Mouse (Mus musculus) T-helper 1 cell (primary cell): ENCODE results near the gene Drc3.

ENCODE experiments used
- in situ Hi-C: fragments of 300-600 bp; cut with MboI, MseI; formaldehyde crosslinking; loops from one replicate; pipeline ENCODE4 v1.15.1; 2025; ENCODE audit warnings: high pct_unique_total_duplicates

The Drc3 gene

GRCm38 (mm10) chr11:60352559-60353411 lies at the start of gene Drc3, which contains the start of gene Tom1l2:
Gene Drc3 (plus strand): TSS chr11:60353329.
Gene Tom1l2 (minus strand): TSS chr11:60352905.
- in situ Hi-C loops = no loop called here

- in situ Hi-C loops = no loop called here
Measured at GRCm38 (mm10) chr11:60303497-60303896, 49.6 kb upstream of the Drc3 start.

GRCm38 (mm10) chr11:60305611-60306010 lies 47.5 kb upstream of the Drc3 start:
- in situ Hi-C loops = no loop called here

DNA sequence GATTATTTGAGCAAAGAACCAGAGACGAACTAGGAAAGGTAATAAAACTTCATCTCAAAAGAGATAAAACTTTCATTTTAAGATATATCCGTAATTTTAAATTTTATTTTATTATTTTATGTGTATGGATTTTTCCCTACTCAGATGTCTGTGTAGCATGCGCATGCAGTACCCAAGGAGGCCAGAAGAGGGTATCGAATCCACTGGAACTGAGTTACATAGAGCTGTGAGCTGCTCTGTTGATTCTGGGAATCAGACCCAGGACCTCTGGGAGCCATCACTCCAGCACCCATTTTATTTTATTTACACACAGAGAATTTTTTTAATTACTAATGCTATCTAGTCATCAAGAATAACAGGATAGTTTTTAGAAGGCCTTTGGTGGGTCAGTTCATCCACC lies 46.3 kb upstream of the Drc3 start:
- in situ Hi-C loops = no loop called here

- in situ Hi-C loops = no loop called here
Measured at GRCm38 (mm10) chr11:60307375-60307825, 45.7 kb upstream of the Drc3 start.

GRCm38 (mm10) chr11:60308061-60308460 lies 45.1 kb upstream of the Drc3 start:
- in situ Hi-C loops = no loop called here

- in situ Hi-C loops = no loop called here
Measured at GRCm38 (mm10) chr11:60308506-60309116, 44.5 kb upstream of the Drc3 start.

GRCm38 (mm10) chr11:60309875-60310274 lies 43.3 kb upstream of the Drc3 start:
- in situ Hi-C loops = no loop called here

DNA sequence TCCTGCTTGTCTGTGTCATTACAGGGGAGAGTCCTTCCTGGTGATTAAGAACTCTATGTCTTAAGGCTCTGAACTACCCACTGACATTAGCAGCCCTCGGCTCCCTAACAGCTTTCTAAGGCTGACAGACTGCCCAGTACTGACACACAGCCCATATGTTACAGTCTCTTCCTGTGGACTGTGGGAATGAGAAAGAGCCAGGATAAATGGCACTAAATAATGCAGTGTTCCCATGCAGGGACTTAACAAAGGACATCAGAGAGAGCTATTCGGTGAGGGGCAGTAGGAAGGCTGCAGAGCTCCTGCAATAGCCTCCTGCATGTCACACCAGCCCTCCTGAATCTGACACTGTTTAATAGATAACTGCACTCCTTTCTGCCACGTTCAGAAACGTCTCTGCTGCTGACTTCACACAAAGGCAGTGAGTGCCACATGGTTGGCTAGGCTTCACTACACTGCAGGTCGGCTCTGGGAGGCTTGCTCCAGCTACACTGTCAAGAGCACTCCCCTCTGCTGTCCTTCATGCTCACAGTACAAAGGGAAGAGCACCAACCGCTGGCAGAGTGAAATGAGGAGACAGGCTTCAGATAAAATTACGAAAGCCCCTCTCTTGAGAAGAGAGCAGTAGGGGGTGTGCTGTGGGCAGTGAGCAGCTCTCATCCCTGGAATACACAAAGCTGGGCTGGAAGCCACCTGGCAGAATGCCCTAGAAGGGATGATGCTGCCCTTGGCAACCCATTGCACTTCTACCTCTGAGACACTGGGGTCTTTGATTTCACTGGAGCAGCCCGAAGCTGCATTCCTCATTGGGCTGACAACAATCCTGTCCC lies 41.9 kb upstream of the Drc3 start:
- in situ Hi-C loops = no loop called here

- in situ Hi-C loops = no loop called here
Measured at GRCm38 (mm10) chr11:60316250-60316649, 36.9 kb upstream of the Drc3 start.

DNA sequence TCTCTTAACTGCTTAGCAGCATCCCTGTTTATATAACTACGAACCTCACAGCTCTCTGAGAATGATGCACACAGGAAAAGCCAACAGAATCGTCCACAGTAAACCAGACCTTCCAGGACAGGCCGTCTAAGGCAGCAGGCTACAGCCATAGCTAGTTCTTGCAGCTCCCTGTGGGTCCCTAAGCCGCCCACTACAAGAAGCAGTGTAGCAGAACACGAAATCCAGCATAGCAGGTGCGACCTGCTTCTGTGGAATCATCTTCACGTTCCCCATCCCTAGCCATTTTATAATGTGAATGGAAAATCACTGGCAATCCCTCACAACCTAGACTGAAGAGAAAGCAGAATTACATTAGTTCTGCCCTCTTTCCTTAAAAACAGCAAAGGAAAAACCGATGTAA lies 36.2 kb upstream of the Drc3 start:
- in situ Hi-C loops = no loop called here

- in situ Hi-C loops = no loop called here
Measured at GRCm38 (mm10) chr11:60317376-60318102, 35.6 kb upstream of the Drc3 start.

- in situ Hi-C loops = no loop called here
Measured at GRCm38 (mm10) chr11:60318716-60319115, 34.4 kb upstream of the Drc3 start.

DNA sequence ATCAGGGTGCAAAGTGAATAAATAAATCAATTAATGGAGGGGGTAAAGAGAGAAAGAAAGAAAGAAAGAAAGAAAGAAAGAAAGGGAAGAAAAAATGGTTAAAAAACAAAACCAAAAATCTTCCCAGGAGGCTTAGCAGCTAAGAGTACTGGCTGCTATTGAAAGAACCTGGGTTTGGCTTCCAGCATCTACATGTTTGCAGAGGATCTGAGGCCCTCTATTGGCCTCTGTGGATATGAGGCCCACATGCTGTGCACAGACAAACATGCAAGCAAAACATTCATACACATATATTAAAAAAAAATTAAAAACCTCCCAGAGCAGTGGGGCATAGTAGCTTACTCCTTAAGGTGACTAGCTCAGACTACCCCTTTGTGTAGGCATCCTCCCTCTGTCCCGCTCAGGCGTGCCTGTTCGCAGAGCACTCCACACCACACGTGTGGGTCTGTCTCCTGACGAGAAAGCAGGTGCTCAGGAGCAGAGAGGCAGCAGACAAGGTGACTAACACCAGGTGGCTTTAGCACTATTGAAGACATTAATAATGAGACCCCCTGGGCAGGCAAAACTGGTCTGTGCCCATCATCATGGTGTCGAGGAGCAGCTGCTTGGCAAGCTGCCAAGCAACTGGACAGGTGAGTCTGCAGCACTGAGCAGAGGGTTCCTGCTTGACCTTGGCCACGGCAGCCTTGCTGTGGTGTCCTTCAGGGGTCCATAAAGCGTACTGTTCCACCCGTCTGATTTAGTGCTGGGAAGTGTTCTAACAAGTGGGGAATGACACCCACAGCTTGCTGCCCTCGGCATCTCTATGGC lies 33.7 kb upstream of the Drc3 start:
- in situ Hi-C loops = no loop called here

DNA sequence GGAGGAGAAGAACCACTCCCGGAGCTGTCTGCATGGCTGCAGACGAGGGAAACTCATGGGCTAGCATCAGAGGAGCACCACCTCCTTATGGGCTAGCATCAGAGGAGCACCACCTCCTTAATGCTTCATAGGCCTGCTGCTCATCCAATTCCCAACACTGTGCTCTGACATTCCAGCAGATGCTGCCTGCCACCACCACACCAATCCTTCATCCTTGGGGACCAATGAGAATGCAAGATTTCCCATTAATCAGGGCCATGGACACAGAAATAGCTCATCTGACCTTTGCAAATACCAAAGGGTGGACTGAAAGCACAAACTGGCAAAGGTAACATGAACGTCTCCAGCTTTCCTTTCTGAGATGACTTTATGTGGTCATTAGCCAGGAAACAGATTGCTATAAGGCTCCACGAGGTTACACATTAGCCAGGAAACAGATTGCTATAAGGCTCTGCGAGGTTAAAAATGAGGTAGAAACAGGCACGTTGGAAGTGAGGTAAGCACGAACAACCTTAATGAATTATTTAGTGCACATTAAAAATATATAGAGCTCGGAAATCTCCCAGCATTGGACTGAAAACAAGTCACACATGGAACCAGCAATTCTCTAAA lies 32.6 kb upstream of the Drc3 start:
- in situ Hi-C loops = no loop called here

DNA sequence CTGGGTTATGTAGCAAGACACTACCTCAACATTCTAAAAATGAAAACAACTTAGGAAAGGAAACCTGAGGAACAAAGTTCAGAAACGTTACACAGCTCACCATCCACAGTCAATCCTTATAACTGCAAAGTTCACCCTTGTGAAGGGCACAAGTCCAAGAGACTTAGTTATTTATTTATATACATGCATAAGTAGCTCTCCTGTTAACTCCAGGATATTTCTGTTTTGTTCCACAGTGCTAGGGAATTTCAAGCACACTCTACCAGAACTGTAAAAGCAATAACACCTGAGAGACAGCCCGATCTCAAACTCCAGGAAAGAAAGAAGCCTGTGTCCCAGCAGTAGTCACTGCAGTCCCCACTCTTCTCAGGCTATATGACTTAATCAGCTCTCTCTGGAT lies 31.7 kb upstream of the Drc3 start:
- in situ Hi-C loops = no loop called here

- in situ Hi-C loops = no loop called here
Measured at GRCm38 (mm10) chr11:60323731-60324130, 29.4 kb upstream of the Drc3 start.

GRCm38 (mm10) chr11:60330551-60330950 lies 22.6 kb upstream of the Drc3 start:
- in situ Hi-C loops = no loop called here

GRCm38 (mm10) chr11:60333461-60333860 lies 19.7 kb upstream of the Drc3 start:
- in situ Hi-C loops = no loop called here

GRCm38 (mm10) chr11:60334124-60334523 lies 19.0 kb upstream of the Drc3 start:
- in situ Hi-C loops = no loop called here
